Mouse (Mus musculus) left cerebral cortex, postnatal 4 days (tissue): Measurements from ENCODE around the gene Slc27a2. TPM values are rescaled to one million over a fixed set of nuclear protein-coding genes. Genes with fewer than 3 reads are reported as not detected.

Experiments
- DNase-seq: peaks from one replicate; pipeline ENCODE4 v3.0.0-alpha.2; 2022
- intact Hi-C: fragments of 180-260 bp; cut with DNase I; formaldehyde crosslinking; loops from one replicate; pipeline ENCODE4 v1.15.1; 2025
- total RNA-seq, 2 experiments: library from RNA; stranded (reverse); gene quantifications; 2 replicates each; pipeline ENCODE4 v1.2.3; 2021

Slc27a2 gene
- total RNA-seq, 2 experiments from 2014 or later, result 3.5 to 3.6 TPM

DNA sequence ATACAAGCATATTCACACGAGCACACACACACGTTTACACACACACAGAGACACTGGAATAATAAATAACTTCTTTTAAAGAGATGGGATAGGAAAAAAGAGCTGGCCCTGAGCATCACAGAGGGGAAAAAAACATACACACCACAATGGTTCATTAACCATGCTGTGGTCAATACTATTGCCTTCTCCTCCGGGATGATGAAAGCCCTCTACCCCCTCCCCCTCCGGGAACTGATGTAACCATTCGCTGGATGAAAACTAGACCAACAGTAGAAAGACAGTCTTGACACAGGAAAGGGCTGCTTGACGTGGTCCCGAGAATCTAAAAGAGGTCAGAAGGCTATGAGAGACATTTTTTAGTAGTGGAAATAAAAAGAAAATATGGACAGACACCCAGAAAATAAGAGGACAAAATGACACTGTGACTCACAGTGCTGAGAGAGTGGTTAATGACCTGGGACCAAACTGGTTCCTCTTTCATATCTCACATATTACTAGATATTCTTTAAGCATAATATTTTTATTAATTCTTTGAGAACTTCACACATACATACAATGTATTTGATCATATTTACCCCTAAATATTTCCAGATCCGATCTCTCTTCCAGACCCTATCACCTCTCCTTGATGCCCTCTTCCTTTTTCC is 840 bp upstream of the Slc27a2 start:
- intact Hi-C loops, result no loop called here
- DNase-seq, result no peak

- DNase-seq, result no peak
- intact Hi-C loops, result no loop called here
Observed at GRCm38 (mm10) chr2:126551896-126552295, 311 bp upstream of the Slc27a2 start.

DNA sequence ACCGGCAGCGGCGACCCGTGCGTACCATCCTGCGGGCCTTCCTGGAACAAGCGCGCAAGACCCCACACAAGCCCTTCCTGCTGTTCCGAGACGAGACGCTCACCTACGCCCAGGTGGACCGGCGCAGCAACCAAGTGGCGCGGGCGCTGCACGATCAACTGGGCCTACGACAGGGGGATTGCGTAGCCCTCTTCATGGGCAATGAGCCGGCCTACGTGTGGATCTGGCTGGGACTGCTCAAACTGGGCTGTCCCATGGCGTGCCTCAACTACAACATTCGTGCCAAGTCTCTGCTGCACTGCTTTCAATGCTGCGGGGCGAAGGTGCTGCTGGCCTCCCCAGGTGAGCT is 1.1 kb downstream of the Slc27a2 start:
- DNase-seq, result no peak
- intact Hi-C loops, result no loop called here

DNA sequence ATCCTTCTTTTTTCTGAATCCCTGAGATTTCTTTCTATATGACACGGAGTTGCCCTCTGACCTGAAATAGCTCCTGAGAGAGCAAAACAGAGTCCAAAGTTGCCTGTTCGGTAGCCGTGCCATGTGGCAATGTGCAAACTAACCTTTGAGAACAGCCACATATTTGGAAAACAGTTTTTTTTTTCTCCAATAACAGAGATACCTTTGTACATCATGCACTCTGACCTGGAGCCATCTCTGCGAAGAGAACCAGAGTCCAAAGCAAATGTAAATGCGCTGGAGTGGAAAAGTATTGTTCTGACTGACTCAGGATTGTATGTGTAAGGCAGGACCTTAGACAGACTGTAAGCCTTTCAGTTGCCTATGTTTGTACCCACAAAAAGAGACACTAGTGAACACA is 3.3 kb downstream of the Slc27a2 start:
- intact Hi-C loops, result no loop called here
- DNase-seq, result no peak

- DNase-seq, result no peak
- intact Hi-C loops, result no loop called here
Observed at GRCm38 (mm10) chr2:126560094-126560493, 7.9 kb downstream of the Slc27a2 start.

DNA sequence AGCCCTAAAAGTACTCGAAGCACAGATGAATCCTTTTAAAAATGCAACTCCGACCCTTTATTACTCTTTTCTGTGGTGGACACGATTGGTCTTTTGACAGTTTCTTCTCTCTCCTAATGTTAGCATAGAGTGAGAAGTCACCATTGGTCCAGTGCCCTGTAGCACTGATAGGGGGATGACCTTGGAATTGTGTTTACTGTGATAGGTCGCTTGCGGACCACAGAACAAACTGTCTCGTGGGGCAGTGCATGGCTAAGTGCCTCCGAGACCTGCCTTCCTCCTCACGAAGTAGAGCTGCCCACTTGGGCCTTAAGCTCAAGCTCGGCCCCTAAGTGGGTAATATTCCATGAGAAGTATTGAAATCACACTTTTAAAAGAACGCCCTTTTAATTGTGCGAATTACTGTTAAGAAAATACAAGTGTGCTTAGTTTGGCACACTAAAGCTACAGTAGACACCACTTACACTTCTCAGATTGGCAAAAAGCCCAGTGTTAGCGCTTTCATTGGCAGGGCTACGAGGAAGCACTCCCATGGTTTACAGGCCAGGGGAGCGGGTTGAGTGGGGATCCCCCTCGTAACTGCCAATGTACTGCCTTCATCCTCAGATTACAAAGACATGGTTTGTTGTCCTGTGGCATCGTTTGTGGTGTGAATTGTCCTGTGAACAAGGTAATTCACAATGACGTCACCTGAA is 11.4 kb downstream of the Slc27a2 start:
- DNase-seq, result peak; percentile 23
- intact Hi-C loops, result no loop called here

DNA sequence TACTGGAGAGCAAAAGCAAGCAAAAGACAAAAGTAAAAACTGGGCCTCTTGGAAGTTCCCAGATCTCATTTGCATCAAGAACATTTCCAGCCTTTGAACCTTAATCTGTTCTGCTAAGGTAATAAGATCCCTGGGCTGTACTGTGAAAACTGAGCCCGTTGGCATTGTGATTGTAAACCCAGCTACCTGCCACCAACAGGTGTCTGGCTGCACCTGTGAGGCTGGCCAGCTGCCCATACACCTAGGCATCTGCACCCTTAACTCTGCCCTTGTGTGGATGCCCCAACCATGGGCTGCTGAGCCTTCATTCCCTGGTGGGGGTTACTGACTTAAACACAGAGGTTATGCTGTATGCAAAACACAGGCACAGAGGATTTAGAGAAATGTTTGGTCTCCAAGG is 20.0 kb downstream of the Slc27a2 start:
- DNase-seq, result no peak
- intact Hi-C loops, result no loop called here

- no peak for DNase-seq
- intact Hi-C loops, result no loop called here
Observed at GRCm38 (mm10) chr2:126572747-126573146, 20.5 kb downstream of the Slc27a2 start.

DNA sequence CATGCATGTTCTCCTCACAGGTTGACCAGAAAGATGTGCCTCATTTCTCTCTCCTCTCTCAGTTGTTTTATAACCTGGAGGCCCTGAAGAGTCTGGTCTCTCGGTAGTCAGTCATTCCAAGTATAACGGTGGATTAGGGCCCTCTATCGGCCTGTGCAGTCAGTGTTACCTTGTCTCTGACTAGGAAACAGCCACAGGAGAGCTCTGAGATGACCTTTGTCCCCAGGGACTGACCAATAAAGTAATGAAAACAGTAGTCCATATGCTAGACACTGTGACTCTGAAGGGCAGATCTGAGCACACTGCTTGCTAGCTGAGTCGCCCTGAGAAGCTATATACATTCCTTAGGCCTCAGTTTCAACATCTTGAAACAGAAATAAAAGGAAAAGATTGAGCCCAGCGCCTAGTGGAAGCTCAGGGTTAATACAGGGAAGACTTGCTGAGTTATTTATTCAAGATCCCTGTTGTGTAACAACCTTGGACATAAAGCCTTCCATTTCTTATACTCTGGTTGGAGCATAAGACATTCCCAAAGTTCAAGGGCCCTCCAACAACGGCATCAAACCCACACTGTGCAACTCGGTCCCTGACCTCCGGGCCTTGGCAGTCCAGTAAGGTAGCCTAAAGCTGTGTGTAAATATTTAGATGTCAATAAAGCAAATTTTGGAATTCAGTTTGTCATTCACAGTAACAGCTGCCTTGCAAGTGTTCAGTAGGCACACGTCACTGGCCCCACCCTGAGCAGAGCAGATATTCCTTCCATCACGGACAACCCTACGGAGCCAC is 23.4 kb downstream of the Slc27a2 start:
- intact Hi-C loops, result no loop called here
- DNase-seq, result no peak

DNA sequence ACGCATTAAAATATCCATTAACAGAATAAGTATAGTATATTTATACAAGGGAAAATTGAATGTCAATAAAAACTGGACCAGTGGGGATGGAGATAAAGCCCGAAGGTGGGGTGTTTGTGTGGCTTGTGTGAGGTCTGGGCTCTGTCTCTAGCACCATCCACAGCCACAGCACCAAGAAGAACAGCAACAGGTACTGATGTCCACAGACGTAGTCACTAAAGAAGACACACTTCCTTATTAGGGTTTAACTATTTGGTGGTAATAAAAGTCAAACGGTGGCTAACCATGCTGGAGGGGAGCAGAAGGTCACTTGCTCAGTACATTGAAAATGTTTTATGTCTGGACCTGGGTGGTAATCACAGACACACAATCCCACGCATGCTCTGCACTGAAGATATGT is 25.2 kb downstream of the Slc27a2 start:
- intact Hi-C loops, result no loop called here
- no peak for DNase-seq

- no peak for DNase-seq
- intact Hi-C loops, result no loop called here
Observed at GRCm38 (mm10) chr2:126579282-126579681, 27.1 kb downstream of the Slc27a2 start.

DNA sequence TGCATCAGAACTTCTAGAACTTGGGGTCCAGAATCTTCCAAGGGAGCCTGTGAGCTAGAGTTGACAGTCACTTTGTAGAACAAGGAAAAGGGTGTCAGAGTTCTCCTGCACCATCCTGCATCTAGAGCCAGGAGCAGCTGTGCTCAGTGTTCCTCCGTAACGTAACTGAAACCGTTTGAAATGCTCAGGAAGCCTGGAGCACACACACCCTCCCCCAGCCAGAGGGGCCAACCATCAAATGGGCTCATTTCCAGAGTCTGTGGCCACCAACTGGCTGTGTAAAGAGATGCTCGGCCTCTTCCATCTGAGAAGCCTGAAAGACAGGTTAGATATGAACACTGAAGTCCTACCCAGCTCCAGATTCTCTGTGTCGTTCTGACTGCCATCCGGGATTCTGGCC is 31.8 kb downstream of the Slc27a2 start:
- DNase-seq, result no peak
- intact Hi-C loops, result no loop called here

- no peak for DNase-seq
- intact Hi-C loops, result no loop called here
Observed at GRCm38 (mm10) chr2:126584621-126585369, 32.6 kb downstream of the Slc27a2 start.

- no peak for DNase-seq
- intact Hi-C loops, result no loop called here
Observed at GRCm38 (mm10) chr2:126587468-126587867, 35.3 kb downstream of the Slc27a2 start.

DNA sequence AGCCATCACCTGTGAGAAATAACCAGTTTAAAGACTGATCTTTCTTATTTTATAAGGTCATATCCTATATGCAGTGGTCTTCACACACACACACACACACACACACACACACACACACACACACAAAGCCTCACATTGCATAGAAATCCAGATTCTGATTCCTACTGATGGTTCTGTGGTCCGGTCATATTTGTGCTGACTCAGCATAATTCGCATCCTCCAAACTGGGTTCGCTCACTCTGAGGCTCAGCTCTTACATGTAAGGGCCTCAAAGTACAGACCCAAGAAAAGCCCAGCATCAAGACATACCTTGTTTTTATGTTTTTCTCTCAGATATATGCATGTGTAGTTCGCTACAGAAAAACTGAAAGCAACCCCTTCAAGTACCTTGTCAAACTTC is 39.1 kb downstream of the Slc27a2 start:
- intact Hi-C loops, result no loop called here
- no peak for DNase-seq

- intact Hi-C loops, result no loop called here
- DNase-seq, result peak; percentile 68
Observed at GRCm38 (mm10) chr2:126593831-126594610, 41.8 kb downstream of the Slc27a2 start.

DNA sequence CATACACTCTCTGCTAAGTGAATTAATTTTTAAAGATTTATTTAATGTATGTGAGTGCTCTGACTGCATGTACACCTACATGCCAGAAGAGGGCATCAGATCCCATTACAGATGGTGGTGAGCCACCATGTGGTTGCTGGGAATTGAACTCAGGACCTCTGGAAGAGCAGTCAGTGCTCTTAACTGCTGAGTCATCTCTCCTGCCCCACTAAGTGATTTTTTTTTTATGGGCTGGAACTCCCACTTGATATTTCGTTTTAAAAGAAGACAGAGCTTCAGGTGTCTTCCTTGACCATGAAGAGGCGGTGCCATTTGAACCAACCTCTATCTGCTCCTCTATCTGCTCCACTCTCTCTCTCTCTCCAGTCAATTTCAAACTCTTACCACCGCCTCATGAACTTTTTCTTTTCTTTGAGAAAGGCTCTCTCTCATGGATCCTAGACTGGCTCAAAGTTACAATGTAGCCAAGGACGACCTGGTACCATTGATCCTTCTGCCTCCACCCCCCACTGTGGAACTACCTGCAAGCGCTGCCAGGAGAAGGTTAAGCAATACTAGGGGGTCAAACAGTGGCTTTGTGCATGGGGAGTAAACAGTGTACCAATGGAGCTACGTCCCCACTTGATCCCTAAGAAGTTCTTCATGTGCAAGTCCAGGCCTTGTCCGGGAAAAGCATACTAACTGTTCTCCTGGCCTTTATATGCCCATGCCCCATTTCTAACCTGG is 44.3 kb downstream of the Slc27a2 start:
- intact Hi-C loops, result loop anchor here (5.0 kb wide), 1 partner anchor 66 kb away; no protein-coding TSS in a partner anchor
- DNase-seq, result no peak

- no peak for DNase-seq
- intact Hi-C loops, result loop anchor here (5.0 kb wide), 1 partner anchor 65 kb away; no protein-coding TSS in a partner anchor
Observed at GRCm38 (mm10) chr2:126597279-126598241, 45.4 kb downstream of the Slc27a2 start.
